Mouse (Mus musculus): ENCODE results near the gene Sf3b6. TPM values are rescaled to one million over a fixed set of nuclear protein-coding genes. Genes with fewer than 3 reads are reported as not detected.

Sf3b6 gene
- total RNA-seq, 1 experiment from 2014 or later, result 81.2 TPM

GRCm38 (mm10) chr12:4874161-4874927 lies 57.0 kb downstream of the Sf3b6 start, which contains the start of gene Mfsd2b:
Gene Mfsd2b, minus strand, starts transcription at chr12:4874359.
- ATAC-seq (ENCODE audit: extremely low read depth, insufficient number of reproducible peaks, low FRiP score, poor library complexity, severe bottlenecking), result peak; percentile 34; the same call in 1 of the 2 replicates

- no peak for ATAC-seq (ENCODE audit: extremely low read depth, insufficient number of reproducible peaks, low FRiP score, poor library complexity, severe bottlenecking)
Measured at GRCm38 (mm10) chr12:4875623-4876022, 58.3 kb downstream of the Sf3b6 start.

Other genes with a start within 250 kb of the Sf3b6 start
- gene Itsn2, start 224.9 kb upstream of the Sf3b6 start, total RNA-seq (2017), result 417 and 436 TPM in 2 replicates
- gene Gm3625, start 224.6 kb upstream of the Sf3b6 start, total RNA-seq (2017), result not detected in 2 replicates
- 0.47 TPM in 1 of 2 replicates, not detected in the other for gene Fam228a, start 79.1 kb upstream of the Sf3b6 start, total RNA-seq (2017)
- not detected in 2 replicates for gene Pfn4, start 48.5 kb upstream of the Sf3b6 start, total RNA-seq (2017)
- 0.49 and 0.70 TPM in 2 replicates for gene Fam228b, start 48.3 kb upstream of the Sf3b6 start, total RNA-seq (2017)
- gene Fkbp1b, start 24.0 kb downstream of the Sf3b6 start, total RNA-seq (2017), result 0.70 and 2.1 TPM in 2 replicates
- gene Wdcp, start 25.8 kb downstream of the Sf3b6 start, total RNA-seq (2017), result 5.5 and 8.0 TPM in 2 replicates
- gene Mfsd2b, start 56.8 kb downstream of the Sf3b6 start, total RNA-seq (2017), result 4.9 and 5.0 TPM in 2 replicates
- gene Ubxn2a, start 90.2 kb downstream of the Sf3b6 start, total RNA-seq (2017), result 32.9 and 47.3 TPM in 2 replicates
- gene Atad2b, start 99.8 kb downstream of the Sf3b6 start, total RNA-seq (2017), result 67.3 and 80.7 TPM in 2 replicates

Data from neutrophil, adult 5-6 weeks (primary cell).